Mouse (Mus musculus) cortical plate, adult 2 months (tissue): ENCODE results near the gene Ptms. TPM values are rescaled to one million over a fixed set of nuclear protein-coding genes. Genes with fewer than 3 reads are reported as not detected.

ENCODE experiments used
- H3K27ac ChIP-seq: fragments of 200-500 bp; 2 replicates; pipeline ENCODE4 v1.5.1; 2012; ENCODE audit warnings: low read length, control low read depth, inconsistent platforms; ENCODE audit not compliant: insufficient read depth
- H3K4me1 ChIP-seq: fragments of 200-500 bp; 2 replicates; pipeline ENCODE4 v1.6.1; 2011; ENCODE audit warnings: low read length; ENCODE audit not compliant: control insufficient read depth, insufficient read depth
- H3K4me3 ChIP-seq: fragments of 200-500 bp; 2 replicates; pipeline ENCODE4 v1.5.1; 2011; ENCODE audit warnings: mild to moderate bottlenecking, low read length, control low read depth; ENCODE audit not compliant: insufficient read depth
- CTCF ChIP-seq: fragments of 200-500 bp; IDR thresholded peaks from 2 replicates; pipeline ENCODE4 v1.5.1; 2011; ENCODE audit warnings: mild to moderate bottlenecking, control low read depth, low read length; ENCODE audit not compliant: insufficient read depth; ENCODE audit errors: extremely low read depth
- POLR2A ChIP-seq: fragments of 200-500 bp; IDR thresholded peaks from 2 replicates; pipeline ENCODE4 v1.6.1; 2011; ENCODE audit warnings: mild to moderate bottlenecking, low read length, control low read depth; ENCODE audit not compliant: insufficient read depth; ENCODE audit errors: extremely low read depth
- polyA plus RNA-seq: library from polyadenylated mRNA; depleted of rRNA; stranded (reverse); fragments of >200 nt; gene quantifications from 2 replicates; pipeline ENCODE4 v1.2.3, GENCODE M21; 2012

The Ptms gene
- polyA plus RNA-seq, 1 experiment = 1,380 TPM

GRCm38 (mm10) chr6:124917518-124918330, 2.2 kb downstream of the Ptms start:
- Histone ChIP-seq H3K4me1 (peaks cover 4% of the 10 kb centered on the region), H3K27ac (peak overlapping the region; percentile 95), H3K4me3 (peak overlapping the region; percentile 55)
- TF ChIP-seq CTCF (no peak), POLR2A (peak; percentile 67)

GRCm38 (mm10) chr6:124916695-124917517, 3.0 kb downstream of the Ptms start:
- peak overlapping the region; percentile 55 for H3K4me3 ChIP-seq
- peaks cover 4% of the 10 kb centered on the region for H3K4me1 ChIP-seq
- TF ChIP-seq POLR2A (no peak), CTCF (0 out of 2 replicates have a peak, but pooled peaks have one; percentile 15)
- H3K27ac ChIP-seq = peak overlapping the region; percentile 95

GRCm38 (mm10) chr6:124915942-124916694, 3.8 kb downstream of the Ptms start:
- TF ChIP-seq POLR2A (peak; percentile 63), CTCF (no peak)
- Histone ChIP-seq H3K4me1 (peaks cover 3% of the 10 kb centered on the region), H3K27ac (peak overlapping the region; percentile 33), H3K4me3 (peak overlapping the region; percentile 55)

- peak overlapping the region; percentile 55 for H3K4me3 ChIP-seq
- peaks cover 3% of the 10 kb centered on the region for H3K4me1 ChIP-seq
- no peak for TF ChIP-seq CTCF
- TF ChIP-seq POLR2A = peak; percentile 35; the same call in 1 of the 2 replicates
- H3K27ac ChIP-seq = 0 out of 2 replicates have a peak overlapping the region, but pooled peaks have one; percentile 33
Measured at GRCm38 (mm10) chr6:124915160-124915941, 4.6 kb downstream of the Ptms start.

GRCm38 (mm10) chr6:124914511-124914910, 5.4 kb downstream of the Ptms start:
- no peak for TF ChIP-seq POLR2A
- TF ChIP-seq CTCF = no peak
- no peak overlapping the region for H3K27ac ChIP-seq
- H3K4me3 ChIP-seq = 0 out of 2 replicates have a peak overlapping the region, but pooled peaks have one; percentile 55
- peaks cover 3% of the 10 kb centered on the region for H3K4me1 ChIP-seq

- TF ChIP-seq CTCF (no peak), POLR2A (no peak)
- H3K4me1 ChIP-seq = peaks cover 3% of the 10 kb centered on the region
- no peak overlapping the region for H3K27ac ChIP-seq
- no peak overlapping the region for H3K4me3 ChIP-seq
Measured at GRCm38 (mm10) chr6:124913721-124914285, 6.1 kb downstream of the Ptms start.

- Histone ChIP-seq H3K4me3 (no peak overlapping the region), H3K4me1 (peaks cover 3% of the 10 kb centered on the region), H3K27ac (no peak overlapping the region)
- TF ChIP-seq POLR2A = no peak
- TF ChIP-seq CTCF = no peak
Measured at GRCm38 (mm10) chr6:124913214-124913613, 6.7 kb downstream of the Ptms start.

GRCm38 (mm10) chr6:124911533-124912218, 8.2 kb downstream of the Ptms start, which contains the start of gene Lag3:
Lag3 (minus strand) TSS chr6:124911705.
- Histone ChIP-seq H3K4me1 (peaks cover 3% of the 10 kb centered on the region), H3K27ac (no peak within 1 kb of the TSS), H3K4me3 (no peak within 1 kb of the TSS)
- no peak for TF ChIP-seq CTCF
- TF ChIP-seq POLR2A = no peak
